Mouse (Mus musculus) heart, adult 2 months (tissue): ENCODE measurements around the gene Mrps6.

Experiments
- CTCF ChIP-seq: fragments of 200-600 bp; IDR thresholded peaks from 2 replicates; pipeline ENCODE4 v1.8.1; 2022; ENCODE audit warnings: antibody characterized with exemption, mild to moderate bottlenecking, moderate library complexity
- EP300 ChIP-seq: fragments of 200-500 bp; IDR thresholded peaks from 2 replicates; pipeline ENCODE4 v1.6.1; 2011; ENCODE audit warnings: low read depth, low read length, control low read depth; ENCODE audit not compliant: insufficient read depth
- POLR2A ChIP-seq: fragments of 200-500 bp; IDR thresholded peaks from 2 replicates; pipeline ENCODE4 v1.6.1; 2011; ENCODE audit warnings: mild to moderate bottlenecking, low read depth, low read length, control low read depth; ENCODE audit not compliant: insufficient read depth

DNA sequence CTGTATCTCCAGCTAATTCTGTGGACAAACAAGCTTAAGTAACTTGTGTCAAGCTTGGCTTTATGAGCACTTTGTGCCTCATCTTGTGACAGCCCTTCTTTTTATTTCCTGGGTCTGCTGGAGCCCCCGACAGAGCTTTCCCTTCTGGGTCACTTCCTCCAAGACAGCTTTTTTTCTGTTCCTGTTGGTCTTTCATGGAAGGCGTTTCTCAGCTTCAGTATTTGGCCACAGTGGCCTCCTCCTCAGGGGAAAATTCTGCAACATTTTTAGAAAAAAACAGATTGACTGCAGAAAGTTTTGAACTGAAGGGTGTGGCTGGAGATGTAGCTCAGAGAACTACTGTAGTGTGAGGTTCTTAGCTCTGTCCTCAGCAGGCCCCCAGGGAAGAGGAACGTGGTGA lies 31.2 kb downstream of the Mrps6 start:
- TF ChIP-seq POLR2A, result no peak
- no peak for TF ChIP-seq CTCF
- TF ChIP-seq EP300, result no peak
